Mouse (Mus musculus) central nervous system, embryonic 14 days (tissue): ENCODE measurements around the gene Nt5c1a. TPM values are rescaled to one million over a fixed set of nuclear protein-coding genes. Genes with fewer than 3 reads are reported as not detected.

ENCODE experiments used
- polyA plus RNA-seq: library from polyadenylated mRNA; depleted of rRNA; stranded (reverse); fragments of >200 nt; gene quantifications from 2 replicates; pipeline ENCODE4 v1.2.3, GENCODE M21; 2012; rRNA removed

The Nt5c1a gene
- polyA plus RNA-seq: 0.10 and 0.15 TPM in 2 replicates

GRCm38 (mm10) chr4:123201186-123202093 lies at the start of gene Nt5c1a:
Nt5c1a (plus strand) TSS chr4:123201504.

GRCm38 (mm10) chr4:123182328-123183238 lies 18.7 kb upstream of the Nt5c1a start, which contains the start of gene Hpcal4:
Hpcal4 (plus strand) TSS chr4:123183227.

DNA sequence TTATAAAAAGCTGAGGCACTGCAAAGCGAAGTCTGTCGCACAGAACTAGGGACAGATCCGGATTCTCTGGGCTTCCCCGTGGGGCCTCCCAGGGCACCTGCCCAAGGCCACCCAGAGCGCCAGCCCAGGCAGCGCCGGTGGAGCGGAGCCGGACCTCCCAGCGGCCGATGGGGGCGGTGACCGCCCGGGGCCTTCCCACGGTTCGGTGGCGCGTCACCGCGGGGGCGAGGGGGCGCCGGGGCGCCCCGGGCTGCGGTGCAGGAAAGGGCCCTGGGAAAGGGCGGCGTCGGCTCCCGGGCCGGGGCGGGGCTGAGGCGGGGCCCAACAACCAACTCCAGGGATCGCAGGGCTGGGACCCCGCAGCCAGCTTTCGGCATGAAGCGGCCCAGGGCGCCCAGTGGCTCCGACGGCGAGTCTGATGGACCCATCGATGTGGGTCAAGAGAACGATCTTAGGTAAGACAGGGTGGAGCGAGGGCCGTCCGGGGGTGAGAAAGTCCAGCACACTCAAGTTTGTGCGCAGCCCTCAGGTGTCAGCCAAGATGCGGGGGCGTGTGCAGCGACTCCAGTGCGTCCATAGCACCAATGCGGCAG lies 32.3 kb downstream of the Nt5c1a start, which contains the start of gene Heyl:
Heyl (plus strand) TSS at position 65 of the 593 bp plus-strand sequence.

GRCm38 (mm10) chr4:123261721-123262401 lies 60.6 kb downstream of the Nt5c1a start, which contains the start of gene Pabpc4:
Pabpc4 (plus strand) TSS chr4:123262351.

Other genes with a start within 250 kb of the Nt5c1a start
- gene Mfsd2a, start 240.3 kb upstream of the Nt5c1a start, polyA plus RNA-seq: 32.2 and 40.3 TPM in 2 replicates
- gene Mycl, start 205.9 kb upstream of the Nt5c1a start, polyA plus RNA-seq: 66.2 and 78.9 TPM in 2 replicates
- gene Trit1, start 184.9 kb upstream of the Nt5c1a start, polyA plus RNA-seq: 23.6 and 25.3 TPM in 2 replicates
- 0.48 and 0.76 TPM in 2 replicates for gene Bmp8b, start 96.3 kb upstream of the Nt5c1a start, polyA plus RNA-seq
- 0.34 and 0.68 TPM in 2 replicates for gene Oxct2b, start 85.2 kb upstream of the Nt5c1a start, polyA plus RNA-seq
- 46.9 and 48.4 TPM in 2 replicates for gene Ppie, start 61.6 kb upstream of the Nt5c1a start, polyA plus RNA-seq
- gene Hpcal4, start 18.3 kb upstream of the Nt5c1a start, polyA plus RNA-seq: 8.2 and 9.2 TPM in 2 replicates
- gene Heyl, start 32.1 kb downstream of the Nt5c1a start, polyA plus RNA-seq: 3.5 and 5.3 TPM in 2 replicates
- 79.8 and 90.5 TPM in 2 replicates for gene Pabpc4, start 60.8 kb downstream of the Nt5c1a start, polyA plus RNA-seq
- gene Oxct2a, start 122.1 kb downstream of the Nt5c1a start, polyA plus RNA-seq: 0.04 TPM in 1 of 2 replicates, not detected in the other
- 0.14 and 0.18 TPM in 2 replicates for gene Bmp8a, start 141.7 kb downstream of the Nt5c1a start, polyA plus RNA-seq